Mouse (Mus musculus) right cerebral cortex, adult 2 months (tissue): ENCODE data around the gene Nde1.

Experiments used
- DNase-seq, 2 experiments: peaks; one replicate each; pipeline ENCODE4 v3.0.0; 2021 to 2022; ENCODE audit warnings: low spot score in 2 of 2

Nde1 gene

GRCm38 (mm10) chr16:14160941-14161340 lies 2.1 kb upstream of the Nde1 start:
- DNase-seq, result no peak

- no peak for DNase-seq
Measured at GRCm38 (mm10) chr16:14163731-14164130, 656 bp downstream of the Nde1 start.

DNA sequence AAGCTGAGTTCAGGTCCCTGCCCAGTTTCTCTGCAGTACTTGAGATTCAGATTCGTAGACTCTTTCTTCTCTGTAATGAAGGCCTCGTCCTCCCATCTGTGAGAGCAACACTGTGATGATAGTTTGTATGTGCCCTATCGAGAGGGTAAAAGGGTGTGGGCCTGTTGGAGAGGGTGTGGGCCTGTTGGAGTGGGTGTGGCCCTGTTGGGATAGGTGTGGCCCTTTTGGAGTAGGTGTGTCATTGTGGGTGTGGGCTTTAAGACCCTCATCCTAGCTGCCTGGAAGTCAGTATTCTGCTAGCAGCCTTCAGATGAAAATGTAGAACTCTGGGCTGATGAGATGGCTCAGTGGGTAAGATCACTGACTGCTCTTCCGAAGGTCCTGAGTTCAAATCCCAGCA lies 3.4 kb downstream of the Nde1 start:
- no peak for DNase-seq

DNA sequence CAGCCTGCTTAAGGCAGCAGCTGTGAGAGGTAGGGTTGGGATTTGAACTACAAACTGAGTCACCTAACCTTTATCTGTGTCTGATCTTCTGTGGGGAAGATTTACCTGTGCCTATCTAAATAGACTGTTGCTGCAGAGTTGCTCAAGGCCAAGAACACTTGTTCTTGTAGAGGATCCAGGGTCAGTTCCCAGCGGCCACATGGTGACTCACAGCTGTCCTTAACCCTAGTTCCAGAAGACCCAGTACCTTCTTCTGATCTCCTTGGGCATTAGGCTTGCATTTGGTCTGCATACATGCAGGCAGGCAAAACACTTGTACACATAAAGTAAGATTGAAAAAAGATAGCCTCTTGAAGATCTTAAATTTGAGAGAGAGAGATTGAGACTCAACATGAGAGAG lies 6.6 kb downstream of the Nde1 start:
- no peak for DNase-seq

GRCm38 (mm10) chr16:14178041-14178440 lies 15.0 kb downstream of the Nde1 start:
- no peak for DNase-seq

DNA sequence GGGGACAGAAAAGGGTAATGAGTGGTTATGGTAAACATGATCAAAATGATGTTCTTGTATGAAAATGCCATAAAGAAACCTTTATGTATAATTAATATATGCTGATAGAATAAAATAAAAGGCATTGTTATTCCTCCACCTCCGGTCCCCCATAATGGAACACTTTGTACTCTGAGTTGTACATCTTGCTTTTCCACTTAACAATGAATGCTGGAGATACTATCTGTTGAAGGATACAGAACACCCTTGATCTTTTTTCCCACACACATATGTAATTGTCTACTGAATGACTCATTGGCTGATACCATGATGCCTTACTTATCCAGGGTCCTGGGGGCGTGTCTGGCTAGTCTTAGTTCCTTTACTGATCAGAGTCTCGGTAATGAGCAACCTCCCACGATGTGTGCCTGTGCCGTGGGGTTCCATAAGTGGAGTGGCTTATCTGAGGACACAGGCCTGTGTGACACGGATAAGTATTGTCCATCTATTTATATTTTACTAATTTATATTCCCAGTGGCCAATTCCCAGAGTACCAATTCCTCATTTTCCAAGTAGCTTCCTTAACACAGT lies 17.2 kb downstream of the Nde1 start:
- DNase-seq, result no peak

DNA sequence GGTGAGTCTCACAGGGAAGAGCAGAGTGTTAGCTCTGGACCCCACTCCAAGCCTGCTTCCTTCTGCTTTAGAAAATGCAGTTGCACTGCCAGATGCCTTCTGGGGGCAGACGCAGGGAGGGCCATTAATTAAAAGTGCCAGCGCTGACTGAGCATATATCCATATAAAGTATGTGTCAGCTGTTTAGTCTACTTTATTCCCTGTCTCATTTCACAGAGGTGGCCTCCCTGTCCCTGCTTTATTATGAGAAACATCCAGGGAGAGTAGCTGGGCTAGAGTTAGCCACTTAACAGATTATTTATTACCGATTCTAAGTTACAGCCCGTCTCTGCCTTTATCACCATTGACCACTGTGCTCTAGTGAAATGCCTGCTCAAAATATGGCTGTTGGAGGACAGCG lies 19.3 kb downstream of the Nde1 start:
- no peak for DNase-seq

- DNase-seq, result no peak
Measured at GRCm38 (mm10) chr16:14183856-14184255, 20.8 kb downstream of the Nde1 start.

GRCm38 (mm10) chr16:14185516-14185915 lies 22.4 kb downstream of the Nde1 start:
- DNase-seq, result no peak

DNA sequence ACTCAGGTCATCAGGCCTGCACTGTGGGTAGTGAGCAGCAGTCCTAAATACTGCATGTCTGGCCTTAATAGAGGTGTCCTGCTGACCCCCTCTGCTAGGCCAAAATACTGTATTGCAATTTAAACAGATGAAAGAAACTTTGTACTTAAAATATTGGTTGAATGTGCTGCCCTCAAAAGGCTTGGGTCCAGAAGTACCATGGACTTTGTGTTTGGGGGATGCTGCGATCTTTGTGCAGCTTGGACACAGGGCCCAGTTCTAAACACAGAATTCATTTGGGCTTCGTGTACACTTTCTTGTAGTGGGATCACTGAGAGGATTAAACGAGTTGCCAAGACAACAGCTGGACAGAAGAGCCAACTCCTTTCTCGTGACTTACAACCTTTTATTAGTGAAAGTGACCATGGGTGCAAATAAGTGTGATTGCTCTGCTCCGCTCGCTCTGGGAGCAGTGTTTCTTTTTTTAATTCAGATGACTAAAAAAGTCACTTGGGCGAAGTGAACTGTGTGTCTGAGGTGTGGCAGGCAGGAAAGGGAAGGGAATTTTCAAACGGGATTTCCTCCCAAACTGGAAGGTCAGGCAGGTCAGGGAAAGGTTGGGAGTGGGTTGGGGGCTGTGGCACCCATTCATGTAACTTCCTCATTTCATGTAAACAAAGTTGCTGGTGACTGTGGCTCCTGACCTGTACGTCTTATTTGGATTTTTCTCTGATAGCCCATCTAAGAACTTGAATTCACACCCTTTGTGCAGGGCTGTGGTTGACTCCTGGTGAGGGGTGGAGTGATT lies 31.3 kb downstream of the Nde1 start:
- DNase-seq, result no peak

GRCm38 (mm10) chr16:14195427-14195826 lies 32.4 kb downstream of the Nde1 start:
- peak; percentile 69 to 73 for DNase-seq

DNA sequence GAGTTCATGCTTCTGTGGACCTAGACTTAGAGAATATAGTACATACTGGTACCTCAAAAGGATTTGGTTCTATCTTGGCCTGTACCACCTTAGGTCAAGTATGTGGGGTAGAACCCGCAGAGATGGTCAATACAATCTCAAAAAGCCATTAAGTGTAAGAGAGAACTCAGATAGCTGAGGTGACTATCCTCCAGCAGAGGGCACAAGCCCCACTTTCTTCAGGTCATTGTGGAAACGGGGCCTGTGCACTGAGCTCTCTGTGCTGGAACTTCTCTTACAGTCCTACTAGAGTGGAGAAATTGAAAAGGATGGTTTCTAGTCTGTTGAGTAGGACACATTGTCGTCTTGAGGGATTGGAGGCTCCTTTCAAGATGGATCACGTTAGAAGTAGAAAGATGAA lies 35.7 kb downstream of the Nde1 start:
- no peak for DNase-seq

GRCm38 (mm10) chr16:14215156-14215555 lies 52.1 kb downstream of the Nde1 start:
- DNase-seq, result peak; percentile 47 to 51

DNA sequence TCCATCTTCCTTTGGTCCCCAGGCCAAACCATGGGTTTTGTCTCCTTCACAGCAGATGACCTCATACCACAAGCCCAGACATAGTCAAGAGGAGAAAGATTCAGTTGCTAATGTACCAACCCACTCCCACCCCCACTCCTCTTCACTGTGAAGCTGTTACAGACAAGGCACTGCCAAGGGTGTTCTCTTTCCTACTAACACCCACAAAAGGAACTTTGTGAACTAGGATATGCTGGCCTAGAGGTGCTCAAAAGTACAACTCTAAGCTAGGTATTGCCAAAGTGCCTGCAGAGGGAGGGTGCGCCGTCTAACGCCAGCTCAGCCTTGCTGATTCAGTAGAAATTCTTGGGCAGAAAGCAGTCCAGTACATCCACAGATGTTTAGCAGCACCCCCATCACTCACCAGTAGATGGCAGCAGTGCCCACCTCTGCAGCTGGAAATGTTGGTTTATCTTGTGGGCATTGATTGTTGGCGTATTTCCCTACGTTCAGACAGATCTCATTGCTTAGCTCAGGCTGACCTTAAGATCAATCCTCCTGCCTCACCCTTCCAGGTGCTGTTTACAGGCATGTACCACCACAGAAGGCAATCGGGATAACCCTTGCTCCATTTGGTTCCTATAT lies 74.1 kb downstream of the Nde1 start:
- peak; percentile 84 to 87 for DNase-seq

DNA sequence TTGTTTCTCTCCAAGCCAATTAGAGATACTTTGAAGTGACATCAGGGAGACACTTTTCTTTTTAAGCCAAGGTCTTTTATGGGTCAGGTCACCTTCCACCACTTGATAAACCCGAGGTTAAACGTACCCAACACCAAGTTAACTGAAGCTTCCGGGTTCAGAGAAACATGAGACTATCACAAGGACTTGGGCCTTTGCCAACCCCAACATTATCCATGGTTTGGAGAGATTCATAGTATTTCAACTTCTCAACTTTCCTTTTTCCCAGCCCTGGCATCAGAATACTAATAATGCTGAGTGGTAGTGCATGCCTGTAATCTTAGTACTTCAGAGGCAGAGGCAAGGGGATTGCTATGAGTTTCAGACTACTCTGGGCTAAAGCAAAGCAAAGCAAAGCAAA lies 79.0 kb downstream of the Nde1 start:
- DNase-seq, result no peak
